Mouse (Mus musculus) spleen, postnatal 4 days (tissue): ENCODE measurements around the gene Syce2.

Source experiments
- DNase-seq, 2 experiments: peaks; one replicate each; pipeline ENCODE4 v3.0.0; 2022; ENCODE audit warnings: low spot score in 2 of 2

Gene Syce2

DNA sequence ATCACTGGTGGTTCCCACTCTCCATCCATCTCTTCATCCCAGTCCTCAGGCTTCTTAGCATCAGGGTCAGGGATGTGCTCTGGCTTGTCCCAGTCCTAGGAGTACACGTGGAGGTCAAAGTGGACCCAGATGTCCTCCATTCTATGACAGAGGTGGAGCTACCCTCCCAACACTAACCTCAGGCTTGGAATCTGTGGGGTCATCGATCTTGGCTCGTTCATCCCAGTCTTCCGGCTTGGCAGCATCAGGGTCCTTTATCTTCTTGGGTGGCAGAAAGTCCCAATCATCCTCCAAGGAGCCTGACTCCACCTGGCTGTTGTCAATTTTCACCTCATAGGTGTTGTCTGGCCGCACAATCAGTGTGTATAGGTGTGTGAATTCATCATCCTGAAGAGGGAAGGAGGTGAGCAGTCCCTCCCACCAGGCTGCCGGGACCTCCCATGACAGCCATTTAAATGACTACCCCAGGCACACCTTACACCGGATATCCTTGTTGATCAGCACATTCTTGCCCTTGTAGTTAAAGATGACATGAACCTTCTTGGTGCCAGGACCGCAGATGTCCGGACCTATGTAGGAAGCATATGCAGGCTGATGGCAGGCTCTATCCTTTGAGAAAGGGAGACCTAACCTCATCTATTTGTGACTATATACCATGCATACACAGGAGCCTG lies 27.4 kb upstream of the Syce2 start:
- DNase-seq = no peak

- DNase-seq = peak in 1 of 2 experiments; percentile 50
Observed at GRCm38 (mm10) chr8:84845355-84846093, 26.4 kb upstream of the Syce2 start.

GRCm38 (mm10) chr8:84846094-84846721 lies 25.7 kb upstream of the Syce2 start:
- no peak for DNase-seq

DNA sequence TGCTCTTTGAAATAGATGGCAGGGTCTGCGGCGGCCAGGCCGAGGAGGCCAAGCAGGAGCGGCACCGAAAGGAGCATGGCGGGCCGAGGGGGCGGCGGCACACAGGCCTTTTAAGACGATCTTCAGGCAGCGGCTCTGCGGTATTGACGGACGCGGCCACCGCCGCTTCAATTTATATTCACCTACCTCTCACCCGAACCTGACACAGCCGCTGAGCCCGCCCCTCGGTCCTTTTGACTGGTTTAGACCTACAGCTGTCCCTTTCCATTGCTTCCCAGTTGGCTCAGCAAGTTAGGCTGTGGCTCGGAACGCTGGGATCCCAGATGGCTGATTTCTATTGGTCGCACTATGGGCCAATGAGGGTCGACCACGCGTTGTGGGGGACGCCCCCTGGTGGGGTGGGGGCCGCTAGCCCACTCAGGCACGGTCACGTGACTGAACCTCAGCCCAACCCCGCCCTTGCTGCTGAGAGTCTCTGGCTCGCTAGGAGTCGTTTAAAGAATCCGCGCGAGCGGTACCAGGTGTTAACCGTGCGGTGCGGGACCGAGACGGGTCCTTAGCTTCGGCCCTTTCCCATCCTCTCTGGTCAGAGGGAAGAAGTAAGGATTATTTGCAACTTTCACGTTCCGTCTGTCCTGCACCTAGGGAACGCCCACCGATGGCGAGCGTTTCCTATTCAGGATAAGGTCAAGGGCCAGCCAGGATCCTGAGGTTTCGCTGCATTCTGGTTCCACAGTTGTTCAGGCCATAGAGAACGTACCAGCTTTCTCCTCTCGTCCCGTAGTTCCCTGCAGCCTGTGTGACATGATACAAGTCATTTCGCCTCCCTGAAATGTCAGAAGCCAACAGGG lies 25.0 kb upstream of the Syce2 start, which contains the start of gene Calr:
Gene Calr, minus strand, starts transcription at position 213 of the 851 bp plus-strand sequence.
- DNase-seq = peak; percentile 99 to 100

GRCm38 (mm10) chr8:84847684-84848435 lies 24.1 kb upstream of the Syce2 start:
- DNase-seq = peak in 1 of 2 experiments; percentile 20

DNA sequence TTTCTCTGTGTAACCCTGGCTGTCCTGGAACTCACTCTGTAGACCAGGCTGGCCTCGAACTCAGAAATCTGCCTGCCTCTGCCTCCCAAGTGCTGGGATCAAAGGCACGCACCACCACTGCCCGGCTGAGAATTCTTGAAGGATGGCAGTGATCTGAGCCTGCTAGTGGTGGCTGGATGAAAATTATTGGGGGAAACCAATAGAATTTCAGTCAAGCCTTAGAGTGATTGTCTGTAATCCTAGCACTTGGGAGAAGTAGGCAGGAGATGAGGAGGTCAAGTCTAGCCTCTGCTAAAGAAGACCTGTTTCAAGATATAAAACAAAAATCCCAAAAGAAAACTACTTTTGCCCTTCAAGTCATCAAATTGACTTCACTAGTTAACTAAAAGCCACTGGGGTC lies 15.5 kb upstream of the Syce2 start:
- no peak for DNase-seq

GRCm38 (mm10) chr8:84856864-84857441 lies 15.0 kb upstream of the Syce2 start, which contains the start of gene Farsa:
Farsa (plus strand) TSS chr8:84856989.
- peak; percentile 91 to 94 for DNase-seq

DNA sequence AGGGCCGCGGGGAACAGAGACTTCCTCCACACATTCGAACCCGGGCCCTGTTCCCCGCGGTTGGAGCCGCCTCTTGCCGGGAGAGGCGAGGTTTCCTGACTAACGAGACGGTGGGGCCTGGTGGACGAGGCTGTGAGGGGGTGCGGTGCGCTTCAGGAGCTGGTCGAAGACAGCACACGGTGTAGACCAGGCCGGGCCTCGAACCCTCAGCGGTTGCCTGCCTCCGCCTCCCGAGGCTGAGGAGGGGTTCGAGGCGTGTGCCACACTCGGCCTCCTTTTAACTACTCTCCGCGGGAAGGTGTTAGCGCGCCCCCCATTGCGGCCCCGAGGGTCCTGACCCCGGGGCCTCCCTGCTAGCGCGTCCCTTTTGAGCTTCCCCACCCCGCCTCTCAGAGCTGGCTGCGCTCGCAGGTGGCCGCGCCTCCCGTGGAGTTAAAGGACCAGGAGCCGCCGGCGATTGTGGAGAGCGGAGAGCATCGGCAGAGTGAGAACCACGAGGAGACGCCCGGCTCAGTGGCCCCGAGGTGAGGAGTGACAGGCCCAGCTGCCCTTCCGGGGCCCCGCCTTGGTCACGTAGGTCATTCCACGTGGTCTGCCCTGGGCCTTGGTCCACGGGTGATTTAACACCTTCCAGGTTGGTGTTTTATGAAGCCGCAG lies 526 bp downstream of the Syce2 start:
- DNase-seq = peak; percentile 51 to 81

GRCm38 (mm10) chr8:84873016-84873415 lies 1.1 kb downstream of the Syce2 start:
- no peak for DNase-seq

- no peak for DNase-seq
Observed at GRCm38 (mm10) chr8:84874339-84874738, 2.4 kb downstream of the Syce2 start.

DNA sequence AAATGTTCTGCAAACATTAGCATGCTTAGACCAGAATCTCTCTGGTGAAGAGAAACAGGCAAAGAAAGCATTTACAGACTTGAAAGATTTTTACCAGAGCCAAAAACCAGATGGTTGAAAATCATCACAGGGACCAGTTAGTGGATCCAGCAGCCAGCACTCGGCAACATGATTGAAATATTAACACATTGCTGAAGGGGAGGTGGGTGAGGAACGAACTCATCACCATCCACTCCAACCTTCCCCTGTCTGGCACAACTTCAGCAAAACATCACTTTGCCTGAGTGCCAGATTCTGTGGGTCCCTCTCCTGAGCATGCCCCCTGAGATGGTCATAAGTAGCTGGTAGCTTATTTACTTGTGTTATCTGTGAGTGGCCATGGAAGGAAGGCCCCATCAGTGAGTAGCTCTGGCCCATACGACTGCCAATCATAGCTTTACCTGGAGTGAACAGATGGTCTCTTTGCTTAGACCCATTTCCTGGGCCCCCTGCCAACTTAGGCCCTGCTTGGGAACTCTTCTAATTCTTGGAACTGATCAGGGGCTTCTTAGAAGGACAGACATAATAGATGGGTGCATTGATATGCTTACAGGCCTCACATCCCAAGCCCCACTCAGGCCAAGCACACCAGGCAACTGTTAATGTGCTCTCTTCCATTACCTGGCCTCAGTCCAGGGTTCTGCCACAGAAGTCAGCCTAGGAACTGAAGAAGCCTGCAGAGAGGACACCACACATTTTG lies 5.6 kb downstream of the Syce2 start:
- no peak for DNase-seq

DNA sequence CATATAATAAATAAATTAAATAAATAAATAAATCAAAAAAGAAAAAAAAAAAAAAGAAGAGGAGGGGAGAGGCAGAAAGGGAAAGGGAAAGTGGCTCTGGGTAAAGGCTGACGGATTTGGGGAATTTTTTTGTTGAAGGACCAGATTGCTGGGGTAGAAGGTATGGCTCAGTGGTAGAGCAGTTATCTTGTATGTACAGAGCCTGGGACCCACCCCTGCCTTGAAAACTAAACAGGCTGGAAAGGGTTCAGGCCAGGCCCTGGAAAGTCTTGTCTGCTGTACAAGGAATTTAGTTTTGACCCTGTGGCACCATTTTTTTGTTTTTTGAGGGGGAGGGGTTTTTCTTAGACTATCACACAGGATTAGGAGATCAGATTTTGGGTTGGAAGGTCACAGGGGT lies 7.0 kb downstream of the Syce2 start:
- no peak for DNase-seq

GRCm38 (mm10) chr8:84884728-84885127 lies 12.8 kb downstream of the Syce2 start:
- DNase-seq = no peak

- no peak for DNase-seq
Observed at GRCm38 (mm10) chr8:84888280-84888679, 16.4 kb downstream of the Syce2 start.

DNA sequence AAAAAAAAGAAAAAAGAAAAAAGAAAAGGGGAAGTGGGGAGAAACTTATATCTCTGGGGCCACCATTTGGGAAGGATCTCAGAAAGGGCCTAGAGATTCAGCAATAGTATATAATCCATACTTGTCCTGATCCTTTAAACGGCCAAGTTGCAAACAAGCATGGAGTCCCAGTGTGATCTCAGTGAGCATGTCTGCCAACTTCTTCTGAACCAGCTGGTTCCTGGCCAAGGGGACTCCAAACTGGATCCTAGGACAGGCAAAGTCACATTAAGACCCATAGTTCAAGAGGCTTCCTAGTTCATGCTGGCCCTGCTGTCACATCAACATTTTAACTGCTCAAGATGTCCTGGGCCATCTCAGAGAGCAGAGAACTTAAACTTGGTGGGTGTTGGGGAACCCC lies 17.2 kb downstream of the Syce2 start:
- DNase-seq = no peak

DNA sequence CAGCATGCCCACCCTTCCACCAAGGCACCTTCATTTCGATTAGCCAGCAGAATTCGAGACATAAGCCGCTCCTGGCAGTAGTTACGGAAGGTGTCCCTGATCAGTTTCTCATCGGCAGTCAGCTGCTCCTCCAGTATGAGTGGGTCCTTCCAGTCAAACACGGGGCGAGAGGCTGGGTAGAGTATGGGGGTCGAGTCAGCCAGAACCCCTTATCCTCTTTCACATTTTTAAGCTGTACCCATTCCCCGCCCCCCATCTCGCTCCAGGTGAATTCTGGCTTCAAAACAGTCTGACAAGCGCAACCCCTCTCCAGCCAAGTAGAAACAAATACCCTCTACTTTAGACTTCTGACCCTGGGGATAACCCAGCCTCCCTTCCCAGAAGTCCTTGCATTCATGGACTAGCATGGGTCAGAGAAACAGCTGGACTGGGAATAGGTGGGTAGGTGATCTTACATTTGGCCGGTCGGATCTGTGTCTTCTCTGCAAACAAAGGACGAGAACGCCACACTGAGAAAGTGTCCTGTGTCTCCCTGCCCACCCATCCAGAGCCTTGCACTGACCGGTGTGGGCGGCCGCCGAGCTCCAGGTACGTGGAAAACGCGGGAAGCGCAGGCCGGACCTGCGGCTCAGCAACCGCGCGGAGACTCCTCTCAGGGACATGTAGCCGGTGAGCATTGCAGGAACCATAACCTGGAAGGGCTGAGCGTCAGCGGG lies 21.2 kb downstream of the Syce2 start:
- DNase-seq = no peak

- DNase-seq = peak; percentile 90 to 91
Observed at GRCm38 (mm10) chr8:84893709-84894134, 21.8 kb downstream of the Syce2 start, which contains the start of gene Gcdh. Gcdh (minus strand) TSS chr8:84893921.

GRCm38 (mm10) chr8:84895963-84896362 lies 24.1 kb downstream of the Syce2 start:
- no peak for DNase-seq

- peak; percentile 81 to 83 for DNase-seq
Observed at GRCm38 (mm10) chr8:84901071-84901470, 29.2 kb downstream of the Syce2 start.
